Mouse (Mus musculus): ENCODE measurements around the gene Olfr750.

Olfr750 gene

DNA sequence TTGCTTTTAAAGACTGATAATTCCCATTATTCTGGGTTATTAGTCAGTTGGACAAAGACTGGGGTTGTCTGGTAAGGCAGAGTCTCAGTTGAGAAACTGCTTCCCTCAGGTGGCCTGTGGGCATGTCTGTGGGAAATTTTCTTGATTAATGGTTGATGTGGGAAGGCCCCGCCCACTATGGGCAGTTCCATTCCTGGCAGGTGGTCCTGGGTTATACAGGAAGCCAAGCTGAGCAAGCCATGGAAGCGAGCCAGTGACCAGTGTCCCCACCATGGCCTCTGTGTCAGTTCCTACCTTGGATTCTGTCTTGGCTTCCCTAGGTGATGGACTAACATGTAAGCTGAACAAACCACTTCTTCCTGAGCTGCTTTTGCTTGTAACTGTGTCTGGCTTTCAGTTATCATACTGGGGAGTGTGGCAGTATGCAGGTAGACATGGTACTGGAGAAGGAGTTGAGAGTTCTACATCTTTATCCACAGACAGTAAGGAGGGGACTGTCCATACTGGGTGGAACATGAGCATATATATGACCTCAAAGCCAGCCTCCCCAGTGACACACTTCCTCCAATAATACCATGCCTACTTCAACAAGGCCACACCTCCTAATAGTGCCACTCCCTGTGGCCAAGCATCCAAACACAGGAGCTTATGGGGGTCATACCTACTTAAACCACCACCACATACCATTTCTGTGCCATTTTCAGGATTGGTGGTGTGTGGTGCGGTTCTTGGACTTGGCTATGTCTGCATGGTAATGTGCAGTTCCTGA is 46.7 kb downstream of the Olfr750 start:
- DNase-seq (ENCODE audit: low read depth, low spot score): no peak

DNA sequence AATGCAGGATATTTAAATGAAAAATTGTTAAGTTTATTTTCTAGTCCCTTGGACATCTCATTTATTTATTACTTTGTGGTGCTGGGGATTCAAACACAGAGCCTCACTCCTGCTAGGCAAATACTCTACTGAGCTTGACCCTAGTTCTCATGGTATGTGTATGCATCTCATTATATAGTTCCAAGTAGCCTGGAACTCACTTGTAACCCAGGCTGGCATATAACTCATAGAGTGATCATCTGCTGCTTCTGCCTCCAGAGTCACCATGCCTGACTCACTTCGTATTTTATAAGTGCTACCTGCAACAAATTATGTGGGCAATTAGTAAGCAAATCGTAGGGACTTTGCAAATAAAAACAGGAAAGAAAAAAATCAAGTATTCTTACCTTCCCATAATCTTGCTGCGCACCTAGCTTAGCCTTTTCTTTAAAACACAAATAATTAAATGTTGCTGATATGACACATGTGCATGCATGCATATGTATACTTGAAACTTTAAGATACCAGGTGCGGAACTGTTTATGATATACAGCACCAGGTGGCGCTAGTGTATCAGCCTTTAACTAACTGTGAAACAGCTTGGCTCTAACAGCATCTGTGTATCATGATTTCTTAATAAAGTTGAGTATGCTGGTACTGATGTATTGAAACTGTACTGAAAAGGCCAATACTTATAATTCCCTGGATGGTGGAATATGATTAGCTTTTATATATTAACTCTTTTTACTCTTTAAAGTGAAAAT is 47.7 kb downstream of the Olfr750 start:
- peak; percentile 63 for DNase-seq (ENCODE audit: low read depth, low spot score)

DNA sequence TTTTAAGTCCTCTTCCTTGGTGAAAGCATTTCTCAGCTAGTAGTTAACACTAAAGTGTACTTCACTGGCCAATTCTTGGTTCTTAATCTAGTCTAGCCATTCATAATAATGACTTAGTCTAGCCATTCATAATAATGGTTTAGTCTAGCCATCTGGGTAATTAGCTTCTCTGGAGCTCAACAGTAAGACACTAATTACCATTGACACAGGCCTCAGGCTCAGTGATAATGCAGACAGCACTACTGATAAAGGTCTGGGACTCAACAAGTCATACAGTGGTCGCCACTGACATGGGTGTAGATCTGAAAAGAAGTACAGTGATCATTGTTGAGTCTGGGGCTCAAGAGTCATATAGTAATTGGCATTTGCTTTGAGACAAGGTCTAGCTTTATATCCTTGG is 49.4 kb downstream of the Olfr750 start:
- no peak for DNase-seq (ENCODE audit: low read depth, low spot score)

DNA sequence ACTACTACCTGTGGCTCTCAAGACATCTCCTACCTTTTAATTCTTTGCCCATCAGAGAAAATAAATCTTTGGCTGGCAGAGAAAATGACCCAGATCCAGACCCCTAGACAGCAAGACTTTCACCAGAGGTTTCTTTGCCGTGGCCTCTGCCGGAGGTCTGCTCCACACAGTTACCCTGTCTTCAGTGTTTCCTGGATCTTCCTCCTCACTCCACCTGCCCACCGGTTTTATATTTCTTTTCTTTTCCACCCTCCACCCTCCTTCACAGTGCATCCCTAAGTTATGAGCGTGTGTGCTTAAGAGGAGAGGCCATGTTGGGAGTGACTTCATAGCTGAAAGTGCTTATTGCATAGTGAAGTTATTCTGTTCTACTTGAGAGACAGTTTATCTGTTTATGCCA is 50.8 kb downstream of the Olfr750 start:
- no peak for DNase-seq (ENCODE audit: low read depth, low spot score)

DNA sequence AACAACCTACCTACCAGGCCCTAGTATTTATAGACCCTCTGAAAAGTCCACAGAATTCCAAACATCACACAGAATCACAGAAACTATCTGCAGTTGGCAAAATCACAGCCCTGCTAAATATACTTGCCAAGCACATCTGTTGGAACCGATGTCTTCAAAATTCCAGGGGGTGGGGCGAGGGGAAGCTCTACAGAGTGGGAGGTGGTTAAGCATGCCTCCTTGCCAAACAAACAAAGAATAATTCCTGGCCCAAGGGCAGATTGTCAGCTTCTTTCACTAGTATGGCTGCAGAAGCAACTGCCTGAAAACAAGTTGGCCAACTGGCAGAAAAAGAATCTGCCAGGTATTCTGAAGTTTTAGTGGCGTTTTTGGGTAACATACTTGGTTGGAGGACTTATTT is 57.0 kb downstream of the Olfr750 start:
- no peak for DNase-seq (ENCODE audit: low read depth, low spot score)

Data from telencephalon, adult 2 months (tissue).